Mouse (Mus musculus): ENCODE results near the gene Slc24a5.

Slc24a5 gene

GRCm38 (mm10) chr2:125119381-125120110 lies 51.6 kb downstream of the Slc24a5 start:
- DNase-seq (ENCODE audit: low read depth, low spot score): no peak

- no peak for DNase-seq (ENCODE audit: low read depth, low spot score)
Measured at GRCm38 (mm10) chr2:125122288-125122623, 54.3 kb downstream of the Slc24a5 start.

GRCm38 (mm10) chr2:125122624-125123476 lies 54.9 kb downstream of the Slc24a5 start:
- peak; percentile 17 for DNase-seq (ENCODE audit: low read depth, low spot score)

GRCm38 (mm10) chr2:125123477-125123852 lies 55.5 kb downstream of the Slc24a5 start, which contains the start of gene Myef2:
Gene Myef2 (minus strand): TSS chr2:125123661.
- DNase-seq (ENCODE audit: low read depth, low spot score): peak; percentile 78

- DNase-seq (ENCODE audit: low read depth, low spot score): no peak
Measured at GRCm38 (mm10) chr2:125125824-125126223, 57.9 kb downstream of the Slc24a5 start.

- no peak for DNase-seq (ENCODE audit: low read depth, low spot score)
Measured at GRCm38 (mm10) chr2:125126792-125127191, 58.9 kb downstream of the Slc24a5 start.

GRCm38 (mm10) chr2:125134113-125134512 lies 66.2 kb downstream of the Slc24a5 start:
- no peak for DNase-seq (ENCODE audit: low read depth, low spot score)

- peak; percentile 73 for DNase-seq (ENCODE audit: low read depth, low spot score)
Measured at GRCm38 (mm10) chr2:125135903-125136811, 68.2 kb downstream of the Slc24a5 start, which contains the start of gene Ctxn2. Gene Ctxn2 (plus strand): TSS chr2:125136692.

- DNase-seq (ENCODE audit: low read depth, low spot score): no peak
Measured at GRCm38 (mm10) chr2:125136846-125137245, 68.9 kb downstream of the Slc24a5 start.

Data from embryo, embryonic 11.5 days (tissue).